Mouse (Mus musculus) stomach, embryonic 16.5 days (tissue): ENCODE results near the gene Gm9913. TPM values are rescaled to one million over a fixed set of nuclear protein-coding genes. Genes with fewer than 3 reads are reported as not detected.

ENCODE experiments used
- ATAC-seq: fragments of 200-750 bp; cut with Nextera tagmentation; 2 replicates; pipeline ENCODE4 v1.8.0; 2017; ENCODE audit warnings: moderate number of reproducible peaks, moderate TSS enrichment; ENCODE audit not compliant: insufficient read depth, low FRiP score
- H3K27ac ChIP-seq: fragments of 300-500 bp; sonication (generic); 2 replicates; pipeline ENCODE4 v1.5.1; 2014; ENCODE audit warnings: low read length
- H3K27me3 ChIP-seq: fragments of 300-500 bp; sonication (generic); 2 replicates; pipeline ENCODE4 v1.6.1; 2014; ENCODE audit warnings: low read length, control low read depth, mixed read lengths; ENCODE audit not compliant: control insufficient read depth, insufficient read depth
- H3K36me3 ChIP-seq: fragments of 300-500 bp; sonication (generic); 2 replicates; pipeline ENCODE4 v1.6.1; 2014; ENCODE audit warnings: low read length; ENCODE audit not compliant: control insufficient read depth, insufficient read depth
- H3K4me1 ChIP-seq: fragments of 300-500 bp; sonication (generic); 2 replicates; pipeline ENCODE4 v1.6.1; 2014; ENCODE audit warnings: low read length, control low read depth, mixed read lengths; ENCODE audit not compliant: control insufficient read depth, insufficient read depth
- H3K4me2 ChIP-seq: fragments of 300-500 bp; sonication (generic); 2 replicates; pipeline ENCODE4 v1.6.1; 2014; ENCODE audit warnings: low read depth, low read length, mixed read lengths
- H3K4me3 ChIP-seq: fragments of 300-500 bp; sonication (generic); replicated peaks from 2 replicates; pipeline ENCODE4 v1.5.1; 2014; ENCODE audit warnings: mild to moderate bottlenecking, low read length
- H3K9ac ChIP-seq: fragments of 300-500 bp; sonication (generic); 2 replicates; pipeline ENCODE4 v1.6.1; 2014; ENCODE audit warnings: low read length
- H3K9me3 ChIP-seq: fragments of 300-500 bp; sonication (generic); replicated peaks from 2 replicates; pipeline ENCODE4 v1.6.1; 2016; ENCODE audit warnings: low read length, control low read depth; ENCODE audit not compliant: control insufficient read depth
- WGBS: fragments of 180-500 bp; shearing (Covaris S2); extraction: QIAGEN DNeasy Blood & Tissue Kit; methylation state at CpG from one replicate; pipeline ENCODE4 v1.1.7; 2014; 5-methylcytosine and 5-hydroxymethylcytosine counted together
- polyA plus RNA-seq: library from polyadenylated mRNA; unstranded; fragments of >200 nt; fragmentation: Nextera tagmentation; extraction: Ambion mirVana; gene quantifications from 2 replicates; pipeline ENCODE4 v1.2.1, GENCODE M21; 2015

Gm9913 gene
- polyA plus RNA-seq, result 0.37 and 0.45 TPM in 2 replicates

DNA sequence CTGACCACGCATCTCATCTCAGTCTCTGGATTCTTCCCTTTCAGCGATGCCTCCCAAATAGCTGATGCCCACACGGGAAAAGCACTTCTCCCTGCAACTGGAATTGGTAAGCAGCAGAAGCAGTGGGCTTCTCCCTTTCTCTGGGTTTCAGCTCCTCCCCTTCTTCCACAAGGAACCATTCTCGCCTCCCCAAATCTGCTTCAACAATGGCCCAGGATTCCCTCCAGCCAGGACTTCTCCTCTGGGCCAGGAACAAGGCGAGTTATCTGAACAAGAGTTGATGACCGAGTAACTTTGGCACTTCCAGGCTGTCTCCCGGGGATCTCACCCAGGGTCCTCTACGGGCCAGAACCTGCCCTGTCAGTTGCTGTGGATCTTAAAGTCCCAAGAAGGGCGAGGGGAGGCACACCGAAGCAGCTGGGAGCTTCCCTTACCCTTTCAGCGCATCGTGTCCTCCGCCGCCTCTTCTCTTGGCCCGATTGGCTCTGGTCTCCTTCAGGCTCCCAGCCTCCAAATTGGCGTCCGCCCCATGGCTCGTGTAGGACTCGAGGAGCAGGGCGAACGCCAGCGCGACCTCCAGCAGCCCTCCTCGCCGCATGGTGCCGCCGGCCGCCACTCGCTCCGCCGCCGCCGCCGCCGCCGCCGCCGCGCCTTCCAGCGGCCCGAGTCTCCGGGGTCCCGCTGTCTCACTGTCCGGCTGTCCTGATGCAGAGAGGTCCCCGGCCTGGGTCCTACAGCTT is at the start of gene Gm9913:
Gene Gm9913 (plus strand): TSS at position 84 of the 740 bp plus-strand sequence.
- Histone ChIP-seq H3K9ac (peak within 1 kb of the TSS; percentile 79), H3K9me3 (no peaks in the 10 kb centered on the region), H3K36me3 (no peaks in the 10 kb centered on the region), H3K27me3 (peaks cover 14% of the 10 kb centered on the region), H3K4me2 (peak within 1 kb of the TSS; percentile 61), H3K27ac (peak within 1 kb of the TSS; percentile 94), H3K4me3 (peak within 1 kb of the TSS; percentile 73), H3K4me1 (peaks cover 9% of the 10 kb centered on the region; the same call in 1 of the 2 replicates)
- ATAC-seq, result peak; percentile 14; the same call in 1 of the 2 replicates
- WGBS, result 1% methylated on average over 45 of the region's 45 CpGs

DNA sequence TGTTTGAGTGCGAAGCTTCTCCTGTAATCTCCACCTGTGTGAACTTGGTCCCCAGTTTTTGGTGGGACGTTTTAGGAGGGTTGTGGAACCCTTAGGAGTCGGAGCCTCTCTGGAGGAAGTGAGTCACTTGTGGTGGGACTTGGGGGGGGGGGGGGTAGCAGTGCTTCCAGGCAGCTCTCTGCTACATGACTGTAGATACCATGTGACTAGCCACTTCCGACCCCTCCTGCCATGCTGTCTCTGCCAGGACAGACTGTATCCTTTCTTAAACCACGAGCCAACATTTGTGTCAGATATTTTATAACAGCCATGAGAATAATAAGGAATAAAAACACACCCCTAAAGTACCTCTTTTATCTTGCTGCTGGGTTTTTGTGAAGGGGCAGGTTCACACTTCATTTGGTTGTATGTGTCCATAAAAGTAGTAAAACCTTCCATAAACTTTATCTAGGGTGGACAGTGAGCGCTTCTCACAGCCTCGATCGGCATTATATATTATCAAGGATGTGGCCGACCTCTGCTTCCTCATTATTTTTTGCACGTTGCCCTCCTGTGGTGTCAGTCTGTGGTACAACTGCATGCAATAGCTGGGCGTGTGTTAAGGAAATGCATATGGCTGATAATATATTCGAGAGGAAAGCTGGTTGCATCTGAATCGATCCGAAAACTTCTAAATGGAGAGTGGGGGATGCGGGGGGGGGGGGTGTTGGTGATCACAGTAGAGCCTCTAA is 48.7 kb upstream of the Gm9913 start:
- H3K4me2 ChIP-seq, result no peak overlapping the region
- ATAC-seq, result no peak
- 77% methylated on average over 15 of the region's 15 CpGs for WGBS

DNA sequence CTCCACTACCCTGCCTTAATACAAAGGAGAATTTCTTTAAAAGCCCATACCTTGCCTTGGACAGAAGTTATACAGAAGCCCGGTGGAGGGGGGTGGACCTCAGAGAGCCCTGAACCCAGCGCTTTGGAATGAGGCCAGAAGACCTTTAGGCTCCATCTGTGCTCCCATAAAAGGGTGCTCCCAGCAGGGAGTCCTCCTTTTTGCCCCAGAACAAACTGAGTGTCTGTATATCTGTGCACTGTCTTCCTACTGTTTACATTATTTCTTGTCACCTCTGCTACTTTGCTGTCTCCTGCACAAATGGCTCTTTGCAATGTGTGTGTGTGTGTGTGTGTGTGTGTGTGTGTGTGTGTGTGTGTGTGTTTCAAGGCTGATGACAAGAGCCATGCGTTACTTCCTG is 45.8 kb upstream of the Gm9913 start:
- Histone ChIP-seq H3K9ac (no peak overlapping the region), H3K4me1 (peaks cover 9% of the 10 kb centered on the region; the same call in 1 of the 2 replicates), H3K4me2 (no peak overlapping the region), H3K4me3 (no peak overlapping the region), H3K27me3 (no peaks in the 10 kb centered on the region), H3K9me3 (no peaks in the 10 kb centered on the region), H3K36me3 (no peaks in the 10 kb centered on the region), H3K27ac (peak overlapping the region; percentile 53; the same call in 1 of the 2 replicates)
- 0 out of 2 replicates have a peak, but pooled peaks have one; percentile 17 for ATAC-seq
- WGBS, result 44% methylated on average over 3 of the region's 3 CpGs

More for the DNA sequence above, 48.7 kb upstream of the Gm9913 start:
- no peak overlapping the region for H3K27ac ChIP-seq
- H3K4me3 ChIP-seq, result no peak overlapping the region
- H3K36me3 ChIP-seq, result no peaks in the 10 kb centered on the region
- H3K27me3 ChIP-seq, result no peaks in the 10 kb centered on the region
- H3K4me1 ChIP-seq, result peaks cover 9% of the 10 kb centered on the region; the same call in 1 of the 2 replicates
- H3K9ac ChIP-seq, result no peak overlapping the region
- no peaks in the 10 kb centered on the region for H3K9me3 ChIP-seq

GRCm38 (mm10) chr2:125464036-125464435 is 40.9 kb upstream of the Gm9913 start:
- 80% methylated on average over 6 of the region's 6 CpGs for WGBS
- no peak for ATAC-seq

GRCm38 (mm10) chr2:125470553-125471295 is 34.2 kb upstream of the Gm9913 start:
- Histone ChIP-seq H3K9me3 (no peaks in the 10 kb centered on the region), H3K36me3 (peaks cover 3% of the 10 kb centered on the region; the same call in 1 of the 2 replicates), H3K4me1 (peaks cover 10% of the 10 kb centered on the region), H3K4me2 (no peak overlapping the region), H3K9ac (no peak overlapping the region), H3K27me3 (no peaks in the 10 kb centered on the region), H3K4me3 (no peak overlapping the region), H3K27ac (peak overlapping the region; percentile 46)
- no peak for ATAC-seq
- WGBS, result 39% methylated on average over 8 of the region's 8 CpGs

More at GRCm38 (mm10) chr2:125464036-125464435, 40.9 kb upstream of the Gm9913 start:
- Histone ChIP-seq H3K9ac (no peak overlapping the region), H3K4me2 (no peak overlapping the region), H3K4me3 (no peak overlapping the region), H3K27ac (no peak overlapping the region), H3K27me3 (no peaks in the 10 kb centered on the region), H3K4me1 (peaks cover 6% of the 10 kb centered on the region; the same call in 1 of the 2 replicates), H3K36me3 (peaks cover 6% of the 10 kb centered on the region; the same call in 1 of the 2 replicates), H3K9me3 (no peaks in the 10 kb centered on the region)

DNA sequence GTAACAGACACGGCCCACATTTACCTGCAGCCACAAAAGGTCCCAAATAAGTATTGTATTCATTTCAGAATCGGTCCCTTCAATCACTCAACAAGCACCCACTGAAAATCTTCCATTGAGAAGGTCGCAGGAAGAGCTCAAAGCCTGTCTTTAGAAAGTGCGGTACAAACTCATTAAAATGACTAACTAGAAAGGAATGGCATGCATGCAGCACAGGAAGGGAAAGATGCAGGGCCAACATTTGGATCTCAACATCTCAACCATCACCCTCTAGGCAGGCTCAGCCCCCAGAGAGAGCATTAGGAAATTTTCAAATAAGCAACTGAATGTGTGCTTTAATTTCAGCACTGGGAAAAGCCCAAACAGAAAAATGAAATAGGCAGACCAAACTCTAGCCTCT is 33.2 kb upstream of the Gm9913 start:
- 78% methylated on average over 4 of the region's 4 CpGs for WGBS
- no peak for ATAC-seq

GRCm38 (mm10) chr2:125473228-125473627 is 31.7 kb upstream of the Gm9913 start:
- Histone ChIP-seq H3K4me1 (peaks cover 10% of the 10 kb centered on the region), H3K4me2 (no peak overlapping the region), H3K4me3 (no peak overlapping the region), H3K27me3 (no peaks in the 10 kb centered on the region), H3K36me3 (no peaks in the 10 kb centered on the region), H3K27ac (no peak overlapping the region), H3K9ac (no peak overlapping the region), H3K9me3 (no peaks in the 10 kb centered on the region)
- WGBS, result 55% methylated on average over 2 of the region's 2 CpGs
- ATAC-seq, result no peak

More for the DNA sequence above, 33.2 kb upstream of the Gm9913 start:
- Histone ChIP-seq H3K36me3 (peaks cover 3% of the 10 kb centered on the region; the same call in 1 of the 2 replicates), H3K9ac (no peak overlapping the region), H3K4me3 (no peak overlapping the region), H3K27me3 (no peaks in the 10 kb centered on the region), H3K4me2 (no peak overlapping the region), H3K4me1 (peaks cover 10% of the 10 kb centered on the region), H3K9me3 (no peaks in the 10 kb centered on the region), H3K27ac (no peak overlapping the region)

DNA sequence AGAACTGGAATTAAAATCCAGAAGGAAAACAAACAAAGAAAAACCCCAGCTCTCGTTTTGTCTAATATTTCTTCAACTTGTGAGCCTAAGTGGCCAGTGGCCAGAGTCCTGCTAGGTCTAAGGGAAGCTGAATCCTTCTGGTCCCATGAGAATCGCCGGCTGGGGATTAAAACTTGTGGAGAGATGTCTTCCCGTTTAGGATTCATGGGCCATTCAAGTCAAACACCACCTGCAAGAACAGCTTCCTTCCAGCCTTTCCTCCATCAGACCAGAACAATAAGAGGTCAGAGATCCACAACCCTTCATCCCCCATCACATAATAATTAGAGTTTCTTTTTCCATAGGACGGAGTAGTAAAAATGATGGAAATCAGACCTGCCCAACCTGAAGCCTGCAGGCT is 30.2 kb upstream of the Gm9913 start:
- WGBS, result 80% methylated on average over 5 of the region's 5 CpGs
- Histone ChIP-seq H3K4me2 (no peak overlapping the region), H3K4me1 (peaks cover 10% of the 10 kb centered on the region), H3K4me3 (no peak overlapping the region), H3K9me3 (no peaks in the 10 kb centered on the region), H3K27ac (no peak overlapping the region), H3K36me3 (no peaks in the 10 kb centered on the region), H3K27me3 (no peaks in the 10 kb centered on the region), H3K9ac (no peak overlapping the region)
- ATAC-seq, result no peak
